In genomic region chr7:16784498-16784976, GRCm38 (mm10) we compare ENCODE assay signal across 8 mouse cellular contexts. TPM values are rescaled to one million over a fixed set of nuclear protein-coding genes. Genes with fewer than 3 reads are reported as not detected.
DNase-seq lines count a peak whose midpoint lies in the region; ATAC-seq and TF ChIP-seq lines count a peak whose summit lies in the region.

No protein-coding gene starts in this region.

- peaks cover 5 to 17% of the 10 kb centered on the region in 2 experiments; a peak in 3 of 4 replicates for H3K36me3 ChIP-seq in MEL (ENCODE audit: control insufficient read depth in 1 of 2, insufficient read depth in 2 of 2, low read length in 2 of 2)
- peaks cover 3% of the 10 kb centered on the region; the same call in 1 of the 2 replicates for H3K36me3 ChIP-seq in lung, embryonic 15.5 days

- no peak for TF ChIP-seq RAD21 in MEL (IDR thresholded peaks at IDR 0.05; ENCODE audit: low read depth, low read length)

- peak overlapping the region; percentile 85 for H3K9ac ChIP-seq in MEL (ENCODE audit: control insufficient read depth, low read depth, low read length, poor library complexity, severe bottlenecking)
- H3K9ac ChIP-seq in lung, embryonic 15.5 days: 0 out of 2 replicates have a peak overlapping the region, but pooled peaks have one; percentile 16

- peaks cover 0 to 10% of the 10 kb centered on the region in 2 experiments; a peak in 3 of 4 replicates for H3K4me1 ChIP-seq in MEL (ENCODE audit: control insufficient read depth in 1 of 2, insufficient read depth in 2 of 2, low read length in 2 of 2)
- H3K4me1 ChIP-seq in lung, embryonic 15.5 days: peaks cover 35% of the 10 kb centered on the region

- WGBS in lung, embryonic 15.5 days: 72% methylated on average over 10 of the region's 10 CpGs

- peak; percentile 27 for DNase-seq in adrenal gland, postnatal 14 days
- DNase-seq in adrenal gland, adult (ENCODE audit: inconsistent age in 2 of 2, low spot score in 1 of 2): no peak
- peak; percentile 85 for DNase-seq in MEL (ENCODE audit: low read depth, low spot score)
- peak; percentile 85 for DNase-seq in kidney, adult 11 months
- no peak for DNase-seq in Muller cell, postnatal 12 days (ENCODE audit: inconsistent ontology term)
- DNase-seq in retina, postnatal 1 day: no peak
- DNase-seq in testis, postnatal 10 days (ENCODE audit: low spot score): no peak

- H3K27me3 ChIP-seq in MEL (ENCODE audit: control insufficient read depth in 1 of 2, insufficient read depth in 2 of 2, low read length in 2 of 2): no peaks in the 10 kb centered on the region
- no peaks in the 10 kb centered on the region for H3K27me3 ChIP-seq in lung, embryonic 15.5 days

- peak overlapping the region; percentile 61 to 64 for H3K4me3 ChIP-seq in MEL (ENCODE audit: control insufficient read depth in 1 of 2, insufficient read depth in 1 of 2, low read depth in 2 of 2, low read length in 2 of 2)
- peak overlapping the region; percentile 60 for H3K4me3 ChIP-seq in lung, embryonic 15.5 days

- H3K4me2 ChIP-seq in lung, embryonic 15.5 days: peak overlapping the region; percentile 96

- no peak for TF ChIP-seq CTCF in MEL (IDR thresholded peaks at IDR 0.05 in 2 of 3, conservative IDR thresholded peaks at IDR 0.05 in 1 of 3; ENCODE audit: control insufficient read depth in 1 of 3, insufficient read depth in 1 of 3, low read depth in 2 of 3, low read length in 3 of 3, poor library complexity in 1 of 3, severe bottlenecking in 1 of 3)

- H3K79me2 ChIP-seq in MEL (ENCODE audit: control insufficient read depth, insufficient read depth, low read length, poor library complexity): peaks cover 50% of the 10 kb centered on the region

- peak; percentile 15 to 52; a peak in 2 of 4 replicates for TF ChIP-seq POLR2A in MEL (IDR thresholded peaks at IDR 0.05; ENCODE audit: control insufficient read depth in 1 of 2, insufficient read depth in 1 of 2, low read depth in 1 of 2, low read length in 2 of 2, poor library complexity in 1 of 2)

- ATAC-seq in lung, embryonic 15.5 days (ENCODE audit: borderline replicate concordance, extremely low read depth, low FRiP score, low TSS enrichment): 0 out of 2 replicates have a peak, but pooled peaks have one; percentile 4

- TF ChIP-seq EP300 in MEL (IDR thresholded peaks at IDR 0.05; ENCODE audit: low read depth in 1 of 2, low read length in 2 of 2): 0 out of 4 replicates have a peak, but pooled peaks of 1 of the 2 experiments have one; percentile 7

- H3K27ac ChIP-seq in MEL (ENCODE audit: control insufficient read depth, low read depth, low read length): peak overlapping the region; percentile 77
- peak overlapping the region; percentile 70 for H3K27ac ChIP-seq in lung, embryonic 15.5 days

- H3K9me3 ChIP-seq in MEL (replicated peaks; ENCODE audit: insufficient read depth, low read length): no peaks in the 10 kb centered on the region
- H3K9me3 ChIP-seq in lung, embryonic 15.5 days: no peaks in the 10 kb centered on the region

TF ChIP-seq in MEL, 35 proteins besides CTCF, POLR2A, EP300 and RAD21:
- TF ChIP-seq RCOR1 (IDR thresholded peaks at IDR 0.05; ENCODE audit: low read depth, low read length) (no peak), MEF2A (IDR thresholded peaks at IDR 0.05; ENCODE audit: extremely low read depth, insufficient replicate concordance, low read depth, low read length, poor library complexity, severe bottlenecking) (no peak), MAX (IDR thresholded peaks at IDR 0.05; ENCODE audit: low read length) (peak; percentile 83), KAT2A (conservative IDR thresholded peaks at IDR 0.05; ENCODE audit: low read depth, low read length) (no peak), ZC3H11A (IDR thresholded peaks at IDR 0.05; ENCODE audit: low read depth, low read length) (no peak), POLR2AphosphoS5 (IDR thresholded peaks at IDR 0.05; ENCODE audit: borderline replicate concordance, low read depth, low read length) (no peak), POLR2AphosphoS2 (IDR thresholded peaks at IDR 0.05; ENCODE audit: low read length) (no peak; the same call in 1 of the 2 replicates), JUND (IDR thresholded peaks at IDR 0.05; ENCODE audit: low read depth, low read length) (no peak), NELFE (IDR thresholded peaks at IDR 0.05; ENCODE audit: low read depth, low read length) (0 out of 2 replicates have a peak, but pooled peaks have one; percentile 48), SIN3A (IDR thresholded peaks at IDR 0.05; ENCODE audit: low read length) (peak; percentile 71), ZNF384 (IDR thresholded peaks at IDR 0.05; ENCODE audit: low read depth, low read length) (no peak), TBP (IDR thresholded peaks at IDR 0.05; ENCODE audit: low read depth, low read length) (peak; percentile 57), E2F4 (IDR thresholded peaks at IDR 0.05; ENCODE audit: borderline replicate concordance, low read depth, low read length) (no peak), ELF1 (IDR thresholded peaks at IDR 0.05; ENCODE audit: low read depth, low read length) (no peak; the same call in 1 of the 2 replicates), MAFK (IDR thresholded peaks at IDR 0.05; ENCODE audit: borderline replicate concordance, low read depth, low read length) (no peak), BHLHE40 (IDR thresholded peaks at IDR 0.05; ENCODE audit: borderline replicate concordance, low read depth, low read length) (peak; percentile 61; the same call in 1 of the 2 replicates), HCFC1 (IDR thresholded peaks at IDR 0.05; ENCODE audit: low read depth, low read length) (peak; percentile 19; the same call in 1 of the 2 replicates), MYB (IDR thresholded peaks at IDR 0.05; ENCODE audit: low read depth, low read length) (no peak), MYC (IDR thresholded peaks at IDR 0.05; ENCODE audit: low read depth, low read length) (peak; percentile 94), CHD2 (IDR thresholded peaks at IDR 0.05; ENCODE audit: low read length) (no peak), USF2 (IDR thresholded peaks at IDR 0.05; ENCODE audit: borderline replicate concordance in 1 of 2, insufficient read depth in 1 of 2, low read depth in 1 of 2, low read length in 2 of 2) (no peak), ZMIZ1 (IDR thresholded peaks at IDR 0.05; ENCODE audit: low read depth, low read length) (0 out of 2 replicates have a peak, but pooled peaks have one; percentile 35), MXI1 (IDR thresholded peaks at IDR 0.05; ENCODE audit: low read depth, low read length) (peak; percentile 93), NRF1 (IDR thresholded peaks at IDR 0.05; ENCODE audit: insufficient read depth, low read depth, low read length, poor library complexity, severe bottlenecking) (peak; percentile 54; the same call in 1 of the 2 replicates)

RNA-seq across cellular contexts. Expression of gene Slc1a5, which starts 3.4 kb away (rescaled TPM):
- total RNA-seq in adrenal gland, postnatal 14 days (2021): 120 and 160 TPM in 2 replicates
- total RNA-seq in MEL (2012; rRNA removed): 72.0 and 88.6 TPM in 2 replicates
- polyA plus RNA-seq in MEL (2012; ENCODE audit: insufficient read depth in 1 of 2, insufficient read length in 2 of 2, low read depth in 1 of 2, low replicate concordance in 2 of 2, missing spikeins in 1 of 2): 100 to 1,000 TPM in 1 of 2 experiments, not detected in 1; 180 TPM
- 53.7 and 54.5 TPM in 2 replicates for polyA plus RNA-seq in lung, embryonic 15.5 days (2015; fragmentation: Nextera tagmentation; extraction: Ambion mirVana)

RNA-seq across cellular contexts. Expression of gene Strn4, which starts 31.2 kb away (rescaled TPM):
- 71.1 and 71.7 TPM in 2 replicates for total RNA-seq in adrenal gland, postnatal 14 days (2021)
- total RNA-seq in MEL (2012; rRNA removed): 54.7 and 55.8 TPM in 2 replicates
- polyA plus RNA-seq in MEL (2012; ENCODE audit: insufficient read depth in 1 of 2, insufficient read length in 2 of 2, low read depth in 1 of 2, low replicate concordance in 2 of 2, missing spikeins in 1 of 2): 10 to 100 TPM in 1 of 2 experiments, not detected in 1; 93.5 TPM
- polyA plus RNA-seq in lung, embryonic 15.5 days (2015; fragmentation: Nextera tagmentation; extraction: Ambion mirVana): 102 TPM in 2 replicates

RNA-seq across cellular contexts. Expression of gene Fkrp, which starts 32.0 kb away (rescaled TPM):
- total RNA-seq in adrenal gland, postnatal 14 days (2021): 23.8 and 25.1 TPM in 2 replicates
- total RNA-seq in MEL (2012; rRNA removed): 12.6 and 15.9 TPM in 2 replicates
- polyA plus RNA-seq in MEL (2012; ENCODE audit: insufficient read depth in 1 of 2, insufficient read length in 2 of 2, low read depth in 1 of 2, low replicate concordance in 2 of 2, missing spikeins in 1 of 2): 10 to 100 TPM in 1 of 2 experiments, not detected in 1; 19.2 TPM
- 28.9 and 30.6 TPM in 2 replicates for polyA plus RNA-seq in lung, embryonic 15.5 days (2015; fragmentation: Nextera tagmentation; extraction: Ambion mirVana)

RNA-seq across cellular contexts. Expression of gene Ap2s1, which starts 46.3 kb away (rescaled TPM):
- total RNA-seq in adrenal gland, postnatal 14 days (2021): 130 and 147 TPM in 2 replicates
- 279 and 288 TPM in 2 replicates for total RNA-seq in MEL (2012; rRNA removed)
- polyA plus RNA-seq in MEL (2012; ENCODE audit: insufficient read depth in 1 of 2, insufficient read length in 2 of 2, low read depth in 1 of 2, low replicate concordance in 2 of 2, missing spikeins in 1 of 2): 100 to 1,000 TPM in 1 of 2 experiments, not detected in 1; 297 TPM
- 280 and 291 TPM in 2 replicates for polyA plus RNA-seq in lung, embryonic 15.5 days (2015; fragmentation: Nextera tagmentation; extraction: Ambion mirVana)

RNA-seq across cellular contexts. Expression of gene Prkd2, which starts 58.2 kb away (rescaled TPM):
- total RNA-seq in adrenal gland, postnatal 14 days (2021): 25.0 and 35.4 TPM in 2 replicates
- total RNA-seq in MEL (2012; rRNA removed): 2.1 and 2.9 TPM in 2 replicates
- polyA plus RNA-seq in MEL (2012; ENCODE audit: insufficient read depth in 1 of 2, insufficient read length in 2 of 2, low read depth in 1 of 2, low replicate concordance in 2 of 2, missing spikeins in 1 of 2): 1 to 10 TPM in 1 of 2 experiments, not detected in 1; 8.7 TPM
- 18.9 and 19.7 TPM in 2 replicates for polyA plus RNA-seq in lung, embryonic 15.5 days (2015; fragmentation: Nextera tagmentation; extraction: Ambion mirVana)

Comparison
In these comparisons a context has a peak if more than half of its experiments do, and no peak if none do; other contexts are left out.
1. DNase-seq: peak in adrenal gland, postnatal 14 days (single experiment), MEL (single experiment) and kidney, adult 11 months (single experiment); none in adrenal gland, adult (0 of 2), Muller cell, postnatal 12 days (single experiment), retina, postnatal 1 day (single experiment) and testis, postnatal 10 days (single experiment).